Mouse (Mus musculus) embryonic fibroblast, embryonic 13.5 days (primary cell): Measurements from ENCODE around the gene Lrrn4cl.

ENCODE experiments used
- CTCF ChIP-seq: IDR thresholded peaks from 2 replicates; pipeline ENCODE4 v1.5.1; 2011; ENCODE audit warnings: mild to moderate bottlenecking, control low read depth, low read length, moderate library complexity, borderline replicate concordance; ENCODE audit not compliant: insufficient read depth
- POLR2A ChIP-seq: IDR thresholded peaks from 2 replicates; pipeline ENCODE4 v1.6.1; 2011; ENCODE audit warnings: low read depth, mild to moderate bottlenecking, control low read depth, low read length, moderate library complexity

- no peak for TF ChIP-seq CTCF
- TF ChIP-seq POLR2A: no peak
Observed at GRCm38 (mm10) chr19:8832971-8833370, 17.6 kb upstream of the Lrrn4cl start.
